ENCODE assay signal across 14 mouse cellular contexts in the genomic region with DNA sequence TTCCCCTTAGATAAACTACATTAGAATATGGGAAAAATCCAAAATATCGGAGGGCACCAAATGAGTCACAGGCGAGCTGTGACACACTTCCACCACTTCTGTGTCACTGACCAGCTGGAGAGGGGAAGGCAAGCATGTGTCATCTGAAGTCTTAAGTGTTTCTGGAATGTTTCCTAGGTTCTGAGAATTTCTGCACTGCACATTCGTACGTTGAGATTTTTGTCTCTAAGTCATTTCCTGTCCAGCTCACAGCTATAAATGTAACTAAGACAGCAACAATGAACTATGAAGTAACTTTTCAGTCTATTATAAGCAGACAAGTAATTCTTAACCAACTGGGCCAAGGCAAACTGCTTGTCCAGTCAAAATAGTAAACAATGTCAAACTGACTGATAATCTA. TPM values are rescaled to one million over a fixed set of nuclear protein-coding genes. Genes with fewer than 3 reads are reported as not detected.
DNase-seq lines count a peak whose midpoint lies in the region; ATAC-seq and TF ChIP-seq lines count a peak whose summit lies in the region.
"Had no signal": no experiment of that assay in that cellular context is flagged by ENCODE, and none has a peak within 500 bp of the region (broad histone marks: within the 10 kb centered on the region; RNA-seq: fewer than 3 reads in every experiment).

No protein-coding gene starts in this region.

- 34% methylated on average over 4 of the region's 4 CpGs for WGBS in intestine, embryonic 14.5 days
- WGBS in stomach, embryonic 16.5 days = 42% methylated on average over 4 of the region's 4 CpGs

- no peak overlapping the region for H3K9ac ChIP-seq in intestine, embryonic 14.5 days (ENCODE audit: low read length)
- no peak overlapping the region for H3K9ac ChIP-seq in stomach, embryonic 16.5 days (ENCODE audit: low read length)
- H3K9ac ChIP-seq: embryonic facial prominence, embryonic 13.5 days; liver, embryonic 15.5 days had no signal

- TF ChIP-seq CTCF in left cerebral cortex, adult 2 months (IDR thresholded peaks at IDR 0.05) = no peak

- ATAC-seq in intestine, embryonic 14.5 days (replicated peaks; ENCODE audit: low FRiP score, low TSS enrichment, low read depth) = no peak
- ATAC-seq in stomach, embryonic 16.5 days (ENCODE audit: insufficient read depth, low FRiP score) = peak; percentile 40; the same call in 1 of the 2 replicates
- ATAC-seq: hindbrain, postnatal 0 days had no signal

- H3K36me3 ChIP-seq in intestine, embryonic 14.5 days (ENCODE audit: control insufficient read depth, insufficient read depth, low read length) = peaks cover 8% of the 10 kb centered on the region; the same call in 1 of the 2 replicates
- H3K36me3 ChIP-seq in stomach, embryonic 16.5 days (ENCODE audit: control insufficient read depth, insufficient read depth, low read length) = 0 out of 2 replicates have a peak, but pooled peaks cover 3% of the 10 kb centered on the region
- H3K36me3 ChIP-seq: liver, embryonic 15.5 days had no signal

- 0 out of 2 replicates have a peak, but pooled peaks cover 3% of the 10 kb centered on the region for H3K9me3 ChIP-seq in intestine, embryonic 14.5 days (ENCODE audit: control insufficient read depth, low read length)
- no peaks in the 10 kb centered on the region for H3K9me3 ChIP-seq in stomach, embryonic 16.5 days (replicated peaks; ENCODE audit: control insufficient read depth, low read length)
- H3K9me3 ChIP-seq: embryonic facial prominence, embryonic 13.5 days; liver, embryonic 15.5 days had no signal

- peak; percentile 51 for DNase-seq in adrenal gland, adult 8-10 months
- DNase-seq in adrenal gland, postnatal 25 days = no peak
- DNase-seq in kidney, postnatal 14 days = peak; percentile 59
- DNase-seq in kidney, adult 8-10 months = no peak
- no peak for DNase-seq in intestine, embryonic 14.5 days (ENCODE audit: low spot score)
- DNase-seq in left cerebral cortex, adult 2 months (ENCODE audit: extremely low spot score in 1 of 2, low spot score in 2 of 2) = no peak
- no peak for DNase-seq in urinary bladder, postnatal 10 days (ENCODE audit: low spot score)
- DNase-seq: cerebellum, adult 9-11 months; layer of hippocampus, postnatal 36 days had no signal

- H3K4me3 ChIP-seq in intestine, embryonic 14.5 days (ENCODE audit: low read depth, low read length) = no peak overlapping the region
- no peak overlapping the region for H3K4me3 ChIP-seq in stomach, embryonic 16.5 days (replicated peaks; ENCODE audit: low read length)
- H3K4me3 ChIP-seq in left cerebral cortex, adult 2 months = no peak overlapping the region
- H3K4me3 ChIP-seq: embryonic facial prominence, embryonic 13.5 days; liver, embryonic 15.5 days had no signal

- peak overlapping the region; percentile 51; the same call in 1 of the 2 replicates for H3K27ac ChIP-seq in intestine, embryonic 14.5 days (ENCODE audit: low read depth)
- peak overlapping the region; percentile 69 for H3K27ac ChIP-seq in stomach, embryonic 16.5 days (ENCODE audit: low read length)
- no peak overlapping the region for H3K27ac ChIP-seq in left cerebral cortex, adult 2 months
- H3K27ac ChIP-seq: embryonic facial prominence, embryonic 13.5 days; hindbrain, postnatal 0 days; liver, embryonic 15.5 days had no signal

- no peaks in the 10 kb centered on the region for H3K27me3 ChIP-seq in intestine, embryonic 14.5 days (replicated peaks; ENCODE audit: control insufficient read depth, insufficient read depth, low read length)
- no peaks in the 10 kb centered on the region for H3K27me3 ChIP-seq in stomach, embryonic 16.5 days (ENCODE audit: control insufficient read depth, insufficient read depth, low read length)
- H3K27me3 ChIP-seq: embryonic facial prominence, embryonic 13.5 days; liver, embryonic 15.5 days had no signal

- intact Hi-C loops in left cerebral cortex, adult 2 months (cut with DNase I) = no loop called here

- H3K4me2 ChIP-seq in intestine, embryonic 14.5 days (ENCODE audit: low read length) = no peak overlapping the region
- no peak overlapping the region for H3K4me2 ChIP-seq in stomach, embryonic 16.5 days (ENCODE audit: low read depth, low read length)
- H3K4me2 ChIP-seq: embryonic facial prominence, embryonic 13.5 days; liver, embryonic 15.5 days had no signal

- peaks cover 4% of the 10 kb centered on the region for H3K4me1 ChIP-seq in intestine, embryonic 14.5 days (replicated peaks; ENCODE audit: control insufficient read depth, insufficient read depth, low read length)
- H3K4me1 ChIP-seq in stomach, embryonic 16.5 days (ENCODE audit: control insufficient read depth, insufficient read depth, low read length) = peaks cover 6% of the 10 kb centered on the region; the same call in 1 of the 2 replicates
- H3K4me1 ChIP-seq: embryonic facial prominence, embryonic 13.5 days; liver, embryonic 15.5 days had no signal

RNA-seq across cellular contexts. Expression of gene Fermt2, which starts 37.9 kb away (rescaled TPM):
- total RNA-seq in adrenal gland, adult 8-10 months (2022) = 100 to 1,000 TPM in 2 of 4 experiments, 10 to 100 TPM in 2; 57.4 to 113 (median 98.9) TPM
- 89.6 and 113 TPM in 2 replicates for total RNA-seq in adrenal gland, postnatal 25 days (2021)
- 177 and 202 TPM in 2 replicates for polyA plus RNA-seq in intestine, embryonic 14.5 days (2014; fragmentation: Nextera tagmentation; extraction: Ambion mirVana)
- 213 and 235 TPM in 2 replicates for polyA plus RNA-seq in stomach, embryonic 16.5 days (2015; fragmentation: Nextera tagmentation; extraction: Ambion mirVana)
- 100 to 1,000 TPM in 1 of 2 experiments, 10 to 100 TPM in 1; 98.1 to 105 TPM for total RNA-seq in left cerebral cortex, adult 2 months (2021)
- total RNA-seq: monocyte, adult 5-6 weeks had no signal

Comparison
In these comparisons a context has a peak if more than half of its experiments do, and no peak if none do; other contexts are left out.
1. DNase-seq: peak in adrenal gland, adult 8-10 months (single experiment) and kidney, postnatal 14 days (single experiment); none in adrenal gland, postnatal 25 days (single experiment), kidney, adult 8-10 months (0 of 2), intestine, embryonic 14.5 days (single experiment), left cerebral cortex, adult 2 months (0 of 2) and urinary bladder, postnatal 10 days (single experiment).